Mouse (Mus musculus) spleen, postnatal 14 days (tissue): ENCODE measurements around the gene Mfsd6l.
A peak's percentile ranks its signal among the peaks of the same experiment; 100 is the strongest.

Experiments
- DNase-seq, 2 experiments: peaks; one replicate each; pipeline ENCODE4 v3.0.0; 2021 to 2022; ENCODE audit warnings: low spot score in 2 of 2

Gene Mfsd6l

GRCm38 (mm10) chr11:68553981-68554471, 2.0 kb upstream of the Mfsd6l start:
- peak in 1 of 2 experiments; percentile 20 for DNase-seq

- no peak for DNase-seq
Observed at GRCm38 (mm10) chr11:68559546-68559945, 3.6 kb downstream of the Mfsd6l start.

GRCm38 (mm10) chr11:68561957-68562950, 6.3 kb downstream of the Mfsd6l start:
- DNase-seq = no peak

- no peak for DNase-seq
Observed at GRCm38 (mm10) chr11:68564356-68565031, 8.5 kb downstream of the Mfsd6l start.

GRCm38 (mm10) chr11:68565032-68565429, 9.0 kb downstream of the Mfsd6l start:
- DNase-seq = no peak

- peak in 1 of 2 experiments; percentile 38 for DNase-seq
Observed at GRCm38 (mm10) chr11:68566447-68567059, 10.6 kb downstream of the Mfsd6l start.

- DNase-seq = no peak
Observed at GRCm38 (mm10) chr11:68570861-68571260, 14.9 kb downstream of the Mfsd6l start.

GRCm38 (mm10) chr11:68577076-68577475, 21.1 kb downstream of the Mfsd6l start:
- no peak for DNase-seq

GRCm38 (mm10) chr11:68579462-68579881, 23.5 kb downstream of the Mfsd6l start:
- DNase-seq = no peak

GRCm38 (mm10) chr11:68580566-68580965, 24.6 kb downstream of the Mfsd6l start:
- no peak for DNase-seq

- DNase-seq = no peak
Observed at GRCm38 (mm10) chr11:68583225-68583624, 27.2 kb downstream of the Mfsd6l start.

- no peak for DNase-seq
Observed at GRCm38 (mm10) chr11:68583906-68584480, 28.0 kb downstream of the Mfsd6l start.

- peak in 1 of 2 experiments; percentile 7 for DNase-seq
Observed at GRCm38 (mm10) chr11:68585890-68586289, 29.9 kb downstream of the Mfsd6l start.

- DNase-seq = no peak
Observed at GRCm38 (mm10) chr11:68586721-68587120, 30.7 kb downstream of the Mfsd6l start, which contains the start of gene Ccdc42. Gene Ccdc42 (plus strand): TSS chr11:68587021.

- peak; percentile 28 to 60 for DNase-seq
Observed at GRCm38 (mm10) chr11:68589055-68589809, 33.2 kb downstream of the Mfsd6l start.

GRCm38 (mm10) chr11:68591708-68592107, 35.7 kb downstream of the Mfsd6l start:
- no peak for DNase-seq

GRCm38 (mm10) chr11:68593247-68593646, 37.3 kb downstream of the Mfsd6l start:
- DNase-seq = no peak

GRCm38 (mm10) chr11:68597912-68598311, 41.9 kb downstream of the Mfsd6l start:
- no peak for DNase-seq

- DNase-seq = no peak
Observed at GRCm38 (mm10) chr11:68600551-68601021, 44.6 kb downstream of the Mfsd6l start.

- no peak for DNase-seq
Observed at GRCm38 (mm10) chr11:68601486-68601991, 45.6 kb downstream of the Mfsd6l start.
